Mouse (Mus musculus): Measurements from ENCODE around the gene Tph2. TPM values are rescaled to one million over a fixed set of nuclear protein-coding genes. Genes with fewer than 3 reads are reported as not detected.

Tph2 gene
- polyA plus RNA-seq, 1 experiment = 0.12 TPM

DNA sequence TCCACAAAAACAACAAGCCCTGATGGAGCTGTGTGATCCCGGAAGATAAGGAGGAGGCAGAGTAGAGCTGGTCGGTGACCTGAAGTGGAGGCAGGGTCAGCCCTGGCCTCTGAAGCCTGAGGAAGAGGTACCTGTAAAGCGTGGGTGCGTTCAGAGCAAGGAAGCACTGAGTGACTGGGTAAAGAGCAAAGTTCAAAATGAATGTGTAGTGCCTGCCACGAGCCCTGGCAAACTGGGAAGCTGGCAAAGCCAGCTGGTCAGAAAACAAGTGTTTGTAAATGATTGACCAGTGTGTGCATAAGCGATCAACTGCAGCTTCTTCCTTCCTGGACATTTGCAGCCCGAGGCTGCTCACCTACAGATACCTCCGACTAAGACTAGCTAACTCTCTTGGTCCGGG is 149.1 kb downstream of the Tph2 start:
- Histone ChIP-seq H3K4me3 (no peak overlapping the region), H3K79me2 (ENCODE audit: control insufficient read depth, insufficient read depth) (no peaks in the 10 kb centered on the region), H3K4me2 (ENCODE audit: low read depth) (no peak overlapping the region), H3ac (ENCODE audit: control insufficient read depth, insufficient read length) (no peak overlapping the region), H3K36me3 (ENCODE audit: control insufficient read depth, insufficient read depth) (no peaks in the 10 kb centered on the region), H3K27me3 (ENCODE audit: control insufficient read depth, insufficient read depth, insufficient read length) (no peaks in the 10 kb centered on the region)
- TF ChIP-seq TCF12 (IDR thresholded peaks at IDR 0.05; ENCODE audit: insufficient read depth, poor library complexity, severe bottlenecking) (no peak), MYOD1 (IDR thresholded peaks at IDR 0.05; ENCODE audit: control insufficient read depth in 1 of 3, insufficient read length in 2 of 3, low read depth in 2 of 3) (no peak), MYOG (IDR thresholded peaks at IDR 0.05; ENCODE audit: control insufficient read depth in 1 of 3, insufficient read depth in 1 of 3, insufficient read length in 2 of 3, low read depth in 2 of 3) (no peak), E2F4 (IDR thresholded peaks at IDR 0.05; ENCODE audit: insufficient read depth) (no peak)

Other genes starting within 250 kb of the Tph2 start
- 19.8 TPM for gene Tbc1d15, start 66.4 kb upstream of the Tph2 start, polyA plus RNA-seq (2012; fragmentation: generic; extraction: Trizol)
- gene Rab21, start 130.6 kb upstream of the Tph2 start, polyA plus RNA-seq (2012; fragmentation: generic; extraction: Trizol) = 16.9 TPM
- 18.0 TPM for gene Tmem19, start 177.5 kb upstream of the Tph2 start, polyA plus RNA-seq (2012; fragmentation: generic; extraction: Trizol)
- gene Thap2, start 199.4 kb upstream of the Tph2 start, polyA plus RNA-seq (2012; fragmentation: generic; extraction: Trizol) = 5.8 TPM
- 9.0 TPM for gene Zfc3h1, start 199.9 kb upstream of the Tph2 start, polyA plus RNA-seq (2012; fragmentation: generic; extraction: Trizol)